In genomic region chr15:80977620-80978334, GRCm38 (mm10) we compare ENCODE assay signal across 8 mouse cellular contexts. TPM values are rescaled to one million over a fixed set of nuclear protein-coding genes. Genes with fewer than 3 reads are reported as not detected.
DNase-seq lines count a peak whose midpoint lies in the region; ATAC-seq and TF ChIP-seq lines count a peak whose summit lies in the region.

TSS of gene Sgsm3 (plus strand) at chr15:80977765.

- H3K36me3 ChIP-seq in hindbrain, postnatal 0 days (ENCODE audit: insufficient read depth, low read length): no peaks in the 10 kb centered on the region

- intact Hi-C loops in gastrocnemius, adult 2 months (cut with DNase I): no loop called here
- intact Hi-C loops in left cerebral cortex, adult 2 months (cut with DNase I): no loop called here

- peak within 1 kb of the TSS; percentile 82 for H3K9ac ChIP-seq in hindbrain, postnatal 0 days (replicated peaks; ENCODE audit: low read length)

- no peak for TF ChIP-seq CTCF in gastrocnemius, adult 2 months (IDR thresholded peaks at IDR 0.05)
- TF ChIP-seq CTCF in hindbrain, postnatal 0 days (IDR thresholded peaks at IDR 0.05; ENCODE audit: low read depth): no peak
- TF ChIP-seq CTCF in left cerebral cortex, adult 2 months (IDR thresholded peaks at IDR 0.05): no peak

- peak; percentile 74 for DNase-seq in WW6 (ENCODE audit: low read depth, low spot score)
- DNase-seq in cerebellum, postnatal 4 days (ENCODE audit: low spot score in 2 of 2): peak; percentile 70 to 87
- DNase-seq in gastrocnemius, adult 2 months: peak; percentile 92
- peak; percentile 93 for DNase-seq in hindbrain, postnatal 0 days (ENCODE audit: low spot score)
- DNase-seq in left cerebral cortex, adult 2 months (ENCODE audit: extremely low spot score in 1 of 2, low spot score in 2 of 2): peak; percentile 88 to 90
- DNase-seq in right cerebral cortex, adult 2 months (ENCODE audit: low spot score in 2 of 2): peak; percentile 85 to 88
- DNase-seq in urinary bladder, postnatal 14 days (ENCODE audit: low spot score): peak; percentile 87

- H3K4me1 ChIP-seq in hindbrain, postnatal 0 days (ENCODE audit: insufficient read depth, low read length): peaks cover 8% of the 10 kb centered on the region; the same call in 1 of the 2 replicates

- H3K9me3 ChIP-seq in hindbrain, postnatal 0 days (ENCODE audit: low read length): no peaks in the 10 kb centered on the region

- under 1% methylated on average over 67 of the region's 67 CpGs for WGBS in hindbrain, postnatal 0 days

- peak within 1 kb of the TSS; percentile 90 for H3K27ac ChIP-seq in gastrocnemius, adult 2 months
- H3K27ac ChIP-seq in hindbrain, postnatal 0 days: peak within 1 kb of the TSS; percentile 71
- peak within 1 kb of the TSS; percentile 96 for H3K27ac ChIP-seq in left cerebral cortex, adult 2 months

- peak within 1 kb of the TSS; percentile 92 for H3K4me2 ChIP-seq in hindbrain, postnatal 0 days (ENCODE audit: low read depth, low read length)

- no peaks in the 10 kb centered on the region for H3K27me3 ChIP-seq in hindbrain, postnatal 0 days (ENCODE audit: insufficient read depth, low read length)

- ATAC-seq in hindbrain, postnatal 0 days: peak; percentile 95
- ATAC-seq in megakaryocyte, adult 5-6 weeks (ENCODE audit: poor library complexity, severe bottlenecking): peak; percentile 93

- peak within 1 kb of the TSS; percentile 98 for H3K4me3 ChIP-seq in gastrocnemius, adult 2 months
- H3K4me3 ChIP-seq in hindbrain, postnatal 0 days (ENCODE audit: low read length): peak within 1 kb of the TSS; percentile 89
- peak within 1 kb of the TSS; percentile 96 for H3K4me3 ChIP-seq in left cerebral cortex, adult 2 months

RNA-seq across cellular contexts. Expression of gene Sgsm3, which starts in this region (rescaled TPM):
- 10 to 100 TPM; 16.9 to 20.4 TPM for total RNA-seq in gastrocnemius, adult 2 months (2021)
- total RNA-seq in hindbrain, postnatal 0 days (2014; rRNA removed): 75.8 and 91.4 TPM in 2 replicates
- 59.4 and 60.6 TPM in 2 replicates for polyA plus RNA-seq in hindbrain, postnatal 0 days (2015; fragmentation: Nextera tagmentation; extraction: Ambion mirVana)
- total RNA-seq in left cerebral cortex, adult 2 months (2021): 100 to 1,000 TPM in 1 of 2 experiments, 10 to 100 TPM in 1; 93.0 to 112 TPM
- total RNA-seq in megakaryocyte, adult 5-6 weeks (2015): 3.4 and 5.9 TPM in 2 replicates
- 20.0 and 20.7 TPM in 2 replicates for total RNA-seq in megakaryocyte, adult 5-6 weeks (2017)

Comparison
In these comparisons a context has a peak if more than half of its experiments do, and no peak if none do; other contexts are left out.
1. Peak in every context shown above with its lines: DNase-seq, ATAC-seq, H3K4me3 ChIP-seq and H3K27ac ChIP-seq.